Mouse (Mus musculus): ENCODE measurements around the gene Ess2. TPM values are rescaled to one million over a fixed set of nuclear protein-coding genes. Genes with fewer than 3 reads are reported as not detected.

Gene Ess2
- 26.1 and 32.4 TPM in 2 replicates for polyA plus RNA-seq (2012)

DNA sequence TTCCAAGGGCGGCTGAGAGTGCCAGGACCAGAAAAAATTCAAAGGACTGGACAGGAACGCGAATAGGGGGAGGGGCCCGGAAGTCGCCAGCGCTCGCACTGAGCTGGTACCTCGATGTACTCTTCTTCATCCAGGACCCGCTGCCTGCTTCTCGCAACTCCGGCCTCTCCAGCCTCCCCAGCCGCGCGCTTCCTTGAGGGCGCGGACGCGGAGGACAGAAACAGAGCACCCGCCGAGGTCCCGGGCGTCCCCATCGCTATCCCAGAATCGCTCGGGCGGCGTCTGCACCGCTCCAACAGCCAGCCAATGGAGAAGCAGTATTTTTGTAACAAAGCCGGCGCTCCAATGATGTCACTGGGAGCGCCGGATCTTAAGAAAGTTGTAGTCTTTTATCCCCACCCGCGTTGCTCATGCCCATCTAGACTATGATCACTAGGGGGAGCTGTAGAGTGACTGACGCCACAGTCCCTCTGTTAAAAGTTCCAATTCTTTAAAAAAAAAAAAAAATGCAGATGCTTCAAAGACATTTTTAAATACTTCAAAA lies at the start of gene Ess2:
Ess2 (minus strand) TSS at position 297 of the 544 bp plus-strand sequence.

DNA sequence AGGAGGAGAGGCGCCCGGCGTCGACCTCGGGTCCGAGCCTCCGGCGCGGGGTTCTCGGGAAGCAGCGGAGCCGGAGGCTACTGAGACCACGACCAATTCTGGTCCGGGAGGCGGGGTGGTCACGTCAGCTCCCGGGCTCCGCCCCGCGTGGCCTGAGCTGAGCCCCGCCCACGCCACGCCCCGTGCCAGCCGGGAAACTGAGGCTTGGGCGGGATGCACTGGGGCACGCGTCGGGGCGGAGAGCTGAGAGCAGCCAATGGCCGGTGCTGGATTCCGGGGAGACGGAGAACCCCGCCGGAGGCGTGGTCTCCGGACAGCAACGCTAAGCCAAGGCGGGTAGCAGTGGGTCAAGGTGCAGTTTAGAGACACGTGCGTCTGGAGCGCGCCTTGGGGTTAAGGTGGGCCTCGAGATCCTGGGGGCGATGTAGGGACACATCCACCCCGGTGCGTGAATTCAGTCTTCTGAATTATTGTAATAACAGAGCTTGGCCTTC lies 17.0 kb upstream of the Ess2 start, which contains the start of gene Slc25a1:
Slc25a1 (minus strand) TSS at position 133 of the 494 bp plus-strand sequence.

GRCm38 (mm10) chr16:17914307-17915249 lies 3.4 kb upstream of the Ess2 start, which contains the start of gene Gsc2:
Gene Gsc2 (minus strand): TSS chr16:17915059.

GRCm38 (mm10) chr16:17898462-17898861 lies 12.7 kb downstream of the Ess2 start, which contains the start of the genes Dgcr2 and Tssk2:
Gene Dgcr2 (minus strand): TSS chr16:17898562.
Gene Tssk2 (plus strand): TSS chr16:17898637.

GRCm38 (mm10) chr16:17893923-17894322 lies 17.2 kb downstream of the Ess2 start, which contains the start of gene Tssk1:
Gene Tssk1 (plus strand): TSS chr16:17894223.

DNA sequence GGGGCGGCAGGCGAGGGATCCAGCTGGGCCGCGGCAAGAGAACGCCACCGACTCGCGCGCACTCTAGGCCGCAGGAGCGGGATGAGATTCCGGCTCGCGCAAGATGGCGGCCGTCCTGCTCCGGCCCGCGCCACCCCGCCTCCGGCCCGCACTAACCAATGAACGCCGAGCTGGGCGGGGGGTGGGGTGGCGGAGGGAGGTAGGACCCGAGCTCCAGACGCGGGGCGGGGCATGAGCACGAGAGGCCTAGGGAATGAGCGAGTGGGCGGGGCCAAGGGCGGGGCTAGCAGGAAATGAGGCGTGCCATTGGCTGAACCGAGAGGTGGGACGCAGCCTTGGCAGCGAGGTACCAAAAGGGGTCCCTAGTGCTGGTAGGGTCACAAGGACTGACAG lies 19.6 kb downstream of the Ess2 start, which contains the start of gene Gm20518:
Gm20518 (minus strand) TSS at position 105 of the 393 bp plus-strand sequence.

Other genes starting within 250 kb of the Ess2 start
- 181 and 185 TPM in 2 replicates for gene Med15, start 178.5 kb downstream of the Ess2 start, polyA plus RNA-seq (2012)
- gene Klhl22, start 151.7 kb downstream of the Ess2 start, polyA plus RNA-seq (2012) = 23.5 and 34.0 TPM in 2 replicates
- gene Scarf2, start 114.1 kb downstream of the Ess2 start, polyA plus RNA-seq (2012) = 0.68 and 1.5 TPM in 2 replicates
- not detected in 2 replicates for gene B830017H08Rik, start 78.2 kb downstream of the Ess2 start, polyA plus RNA-seq (2012)
- 0.66 and 2.2 TPM in 2 replicates for gene Car15, start 73.0 kb downstream of the Ess2 start, polyA plus RNA-seq (2012)
- gene Gm20518, start 19.7 kb downstream of the Ess2 start, polyA plus RNA-seq (2012) = 0.27 and 0.49 TPM in 2 replicates
- gene Tssk1, start 17.1 kb downstream of the Ess2 start, polyA plus RNA-seq (2012) = 0.04 TPM in 2 replicates
- gene Dgcr2, start 12.8 kb downstream of the Ess2 start, polyA plus RNA-seq (2012) = 24.3 and 31.8 TPM in 2 replicates
- not detected in 2 replicates for gene Tssk2, start 12.7 kb downstream of the Ess2 start, polyA plus RNA-seq (2012)
- gene Gsc2, start 3.7 kb upstream of the Ess2 start, polyA plus RNA-seq (2012) = 0.26 TPM in 1 of 2 replicates, not detected in the other
- 147 and 202 TPM in 2 replicates for gene Slc25a1, start 16.9 kb upstream of the Ess2 start, polyA plus RNA-seq (2012)
- 2.0 and 3.5 TPM in 2 replicates for gene Vpreb2, start 69.1 kb upstream of the Ess2 start, polyA plus RNA-seq (2012)
- gene Dgcr6, start 141.5 kb upstream of the Ess2 start, polyA plus RNA-seq (2012) = 17.2 and 21.6 TPM in 2 replicates
- gene Prodh, start 178.9 kb upstream of the Ess2 start, polyA plus RNA-seq (2012) = 32.2 and 38.4 TPM in 2 replicates
- gene Rtn4r, start 216.3 kb upstream of the Ess2 start, polyA plus RNA-seq (2012) = 17.9 and 20.1 TPM in 2 replicates

All from megakaryocyte-erythroid progenitor cell, adult 5 weeks (primary cell).